Mouse (Mus musculus) limb, embryonic 14.5 days (tissue): ENCODE results near the gene Ttc39a. TPM values are rescaled to one million over a fixed set of nuclear protein-coding genes. Genes with fewer than 3 reads are reported as not detected.

ENCODE experiments used
- ATAC-seq: fragments of 200-750 bp; cut with Nextera tagmentation; 2 replicates; pipeline ENCODE4 v1.8.0; 2017; ENCODE audit warnings: low read depth, moderate number of reproducible peaks, moderate TSS enrichment; ENCODE audit not compliant: low FRiP score
- DNase-seq: peaks from one replicate; pipeline ENCODE4 v3.0.0-alpha.2; 2015; ENCODE audit warnings: low spot score
- H3K27ac ChIP-seq: fragments of 300-500 bp; sonication (generic); replicated peaks from 2 replicates; pipeline ENCODE4 v1.5.1; 2014; ENCODE audit warnings: low read depth, mild to moderate bottlenecking, low read length, moderate library complexity, mixed read lengths
- H3K27me3 ChIP-seq: fragments of 300-500 bp; sonication (generic); 2 replicates; pipeline ENCODE4 v1.6.1; 2014; ENCODE audit warnings: low read length, mixed read lengths; ENCODE audit not compliant: control insufficient read depth, insufficient read depth
- H3K36me3 ChIP-seq: fragments of 300-500 bp; sonication (generic); 2 replicates; pipeline ENCODE4 v1.6.1; 2014; ENCODE audit warnings: mild to moderate bottlenecking, low read length, moderate library complexity, mixed read lengths; ENCODE audit not compliant: control insufficient read depth, insufficient read depth
- H3K4me1 ChIP-seq: fragments of 300-500 bp; sonication (generic); 2 replicates; pipeline ENCODE4 v1.6.1; 2014; ENCODE audit warnings: antibody characterized with exemption, low read length, mixed read lengths; ENCODE audit not compliant: control insufficient read depth, insufficient read depth
- H3K4me2 ChIP-seq: fragments of 300-500 bp; sonication (generic); replicated peaks from 2 replicates; pipeline ENCODE4 v1.6.1; 2014; ENCODE audit warnings: low read depth, mild to moderate bottlenecking, low read length, moderate library complexity; ENCODE audit not compliant: severe bottlenecking
- H3K4me3 ChIP-seq: fragments of 300-500 bp; sonication (generic); replicated peaks from 2 replicates; pipeline ENCODE4 v1.5.1; 2014; ENCODE audit warnings: low read length
- H3K9ac ChIP-seq: fragments of 300-500 bp; sonication (generic); 2 replicates; pipeline ENCODE4 v1.6.1; 2014; ENCODE audit warnings: mild to moderate bottlenecking, low read depth, low read length, moderate library complexity; ENCODE audit not compliant: severe bottlenecking
- H3K9me3 ChIP-seq: fragments of 300-500 bp; sonication (generic); 2 replicates; pipeline ENCODE4 v1.6.1; 2016; ENCODE audit warnings: low read length; ENCODE audit not compliant: control insufficient read depth
- POLR2A ChIP-seq: fragments of 200-500 bp; IDR thresholded peaks from 2 replicates; pipeline ENCODE4 v1.8.0; 2012; ENCODE audit warnings: inconsistent platforms, mild to moderate bottlenecking, moderate library complexity, borderline replicate concordance; ENCODE audit not compliant: insufficient read depth, insufficient read length; ENCODE audit errors: extremely low read depth
- WGBS: fragments of 180-500 bp; shearing (Covaris S2); extraction: QIAGEN DNeasy Blood & Tissue Kit; methylation state at CpG from one replicate; pipeline ENCODE4 v1.1.7; 2014; 5-methylcytosine and 5-hydroxymethylcytosine counted together
- polyA plus RNA-seq, 2 experiments: library from polyadenylated mRNA; depleted of rRNA in 1 of 2; stranded (reverse) in 1 of 2; unstranded in 1 of 2; fragments of >200 nt; fragmentation: Nextera tagmentation in 1 of 2; extraction: Ambion mirVana in 1 of 2; gene quantifications; 2 replicates each; pipeline versions ENCODE4 v1.2.1 to v1.2.3; 2012 to 2014

Ttc39a gene
- polyA plus RNA-seq, 2 experiments: 4.3 to 5.4 TPM

DNA sequence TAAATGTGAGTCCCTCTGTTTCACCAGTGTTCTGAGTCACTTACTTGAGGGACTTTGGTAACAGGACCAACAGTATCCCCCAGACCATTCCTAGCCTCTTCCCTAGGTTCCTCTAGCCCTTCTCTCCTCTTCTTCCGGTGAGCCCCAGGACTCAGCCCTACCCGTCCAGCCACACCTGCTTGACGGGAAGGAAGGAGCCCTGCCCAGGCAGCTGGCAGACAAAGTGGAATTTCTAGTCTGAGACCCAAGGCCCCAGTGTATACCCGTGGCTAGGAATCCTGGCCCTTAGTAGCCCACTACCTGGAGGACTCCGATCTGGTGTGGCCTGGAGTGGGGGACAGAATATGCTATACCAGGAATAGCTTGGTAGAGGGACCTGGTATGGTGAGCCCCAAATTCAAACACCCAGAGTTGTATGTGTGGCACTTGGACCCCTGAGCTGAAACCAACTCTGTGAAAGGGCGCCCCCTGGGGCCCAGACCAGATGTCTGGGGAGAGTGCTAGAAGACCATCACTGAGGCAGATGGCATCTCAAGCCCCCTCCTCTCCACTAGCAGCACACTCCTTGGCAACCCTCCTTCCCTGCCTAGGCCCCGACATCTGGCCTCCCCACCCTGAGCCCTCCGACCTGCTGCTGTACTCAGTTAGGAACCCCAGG lies 13.8 kb downstream of the Ttc39a start:
- Histone ChIP-seq H3K36me3 (no peaks in the 10 kb centered on the region), H3K27me3 (no peaks in the 10 kb centered on the region), H3K27ac (no peak overlapping the region), H3K4me1 (no peaks in the 10 kb centered on the region), H3K4me2 (no peak overlapping the region), H3K4me3 (no peak overlapping the region), H3K9ac (no peak overlapping the region), H3K9me3 (no peaks in the 10 kb centered on the region)
- 74% methylated on average over 8 of the region's 8 CpGs for WGBS
- no peak for DNase-seq
- TF ChIP-seq POLR2A: no peak
- ATAC-seq: no peak

- Histone ChIP-seq H3K4me1 (no peaks in the 10 kb centered on the region), H3K4me3 (no peak overlapping the region), H3K36me3 (no peaks in the 10 kb centered on the region), H3K9me3 (no peaks in the 10 kb centered on the region), H3K4me2 (no peak overlapping the region), H3K27me3 (no peaks in the 10 kb centered on the region), H3K9ac (no peak overlapping the region), H3K27ac (no peak overlapping the region)
- ATAC-seq (no peak), DNase-seq (no peak)
- 88% methylated on average over 7 of the region's 7 CpGs for WGBS
- no peak for TF ChIP-seq POLR2A
These were observed 15.2 kb downstream of the Ttc39a start for GRCm38 (mm10) chr4:109421608-109422007.

- Histone ChIP-seq H3K27me3 (no peaks in the 10 kb centered on the region), H3K27ac (no peak overlapping the region), H3K4me3 (no peak overlapping the region), H3K9me3 (no peaks in the 10 kb centered on the region), H3K4me2 (no peak overlapping the region), H3K4me1 (no peaks in the 10 kb centered on the region), H3K9ac (no peak overlapping the region), H3K36me3 (no peaks in the 10 kb centered on the region)
- no peak for DNase-seq
- ATAC-seq: no peak
- WGBS: 77% methylated on average over 6 of the region's 6 CpGs
- no peak for TF ChIP-seq POLR2A
These were observed 16.0 kb downstream of the Ttc39a start for GRCm38 (mm10) chr4:109422436-109422835.

- Histone ChIP-seq H3K4me3 (no peak overlapping the region), H3K9me3 (no peaks in the 10 kb centered on the region), H3K36me3 (no peaks in the 10 kb centered on the region), H3K4me1 (no peaks in the 10 kb centered on the region), H3K4me2 (no peak overlapping the region), H3K27ac (no peak overlapping the region), H3K27me3 (no peaks in the 10 kb centered on the region), H3K9ac (no peak overlapping the region)
- TF ChIP-seq POLR2A: no peak
- ATAC-seq (no peak), DNase-seq (no peak)
- 68% methylated on average over 2 of the region's 2 CpGs for WGBS
These were observed 17.0 kb downstream of the Ttc39a start for GRCm38 (mm10) chr4:109423438-109423837.

- H3K4me1 ChIP-seq: 0 out of 2 replicates have a peak, but pooled peaks cover 3% of the 10 kb centered on the region
- WGBS: 61% methylated on average over 1 of the region's 1 CpGs
- no peak for ATAC-seq
These were observed 20.6 kb downstream of the Ttc39a start for GRCm38 (mm10) chr4:109427058-109427457.

More at GRCm38 (mm10) chr4:109427058-109427457, 20.6 kb downstream of the Ttc39a start:
- Histone ChIP-seq H3K4me2 (no peak overlapping the region), H3K4me3 (no peak overlapping the region), H3K9me3 (no peaks in the 10 kb centered on the region), H3K36me3 (no peaks in the 10 kb centered on the region), H3K9ac (no peak overlapping the region), H3K27ac (no peak overlapping the region), H3K27me3 (no peaks in the 10 kb centered on the region)
- TF ChIP-seq POLR2A: no peak
- no peak for DNase-seq
